Mouse (Mus musculus) gastrocnemius, postnatal 25 days (tissue): ENCODE results near the gene Accsl. TPM values are rescaled to one million over a fixed set of nuclear protein-coding genes. Genes with fewer than 3 reads are reported as not detected.

Experiments used
- DNase-seq: peaks from one replicate; pipeline ENCODE4 v3.0.0; 2022
- long read RNA-seq, 2 experiments: library from polyadenylated mRNA; stranded (forward); transcript quantifications; one replicate each; pipeline ENCODE4 v2.0.0; 2021
- total RNA-seq, 2 experiments: library from RNA; stranded (reverse); gene quantifications; 1 replicate in 1 of 2; 2 replicates in 1 of 2; pipeline ENCODE4 v1.2.3; 2021

Gene Accsl
- total RNA-seq, result not detected
- long read RNA-seq, experiment 1, result 0 reads
- long read RNA-seq, experiment 2, result 0 reads

DNA sequence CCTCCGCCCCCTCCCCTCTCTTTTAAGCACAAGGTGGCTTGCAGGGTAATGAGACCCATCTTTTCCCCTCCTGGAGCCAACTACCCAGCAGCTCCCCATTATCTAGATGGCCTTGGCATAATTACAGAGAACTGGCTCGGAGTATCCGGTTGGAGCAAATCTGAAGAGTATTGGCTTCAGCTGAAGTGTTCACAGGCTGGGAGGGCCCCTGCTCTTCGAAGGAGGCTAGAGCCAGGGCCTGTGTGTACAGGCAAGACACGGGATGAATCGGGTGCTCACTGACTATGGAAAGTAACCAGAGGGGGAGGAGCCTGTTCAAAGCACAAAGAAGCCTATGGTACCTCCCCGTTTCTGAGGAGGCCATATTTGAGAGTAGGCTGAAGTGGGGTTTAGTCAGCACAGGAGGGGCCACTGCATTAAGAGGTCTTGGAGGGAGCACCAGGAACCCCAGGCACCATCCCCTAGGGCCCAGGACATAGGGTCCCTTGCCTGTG, at the start of gene Accsl:
TSS of gene Accsl (minus strand) at position 51 of the 494 bp plus-strand sequence.
- DNase-seq, result no peak

DNA sequence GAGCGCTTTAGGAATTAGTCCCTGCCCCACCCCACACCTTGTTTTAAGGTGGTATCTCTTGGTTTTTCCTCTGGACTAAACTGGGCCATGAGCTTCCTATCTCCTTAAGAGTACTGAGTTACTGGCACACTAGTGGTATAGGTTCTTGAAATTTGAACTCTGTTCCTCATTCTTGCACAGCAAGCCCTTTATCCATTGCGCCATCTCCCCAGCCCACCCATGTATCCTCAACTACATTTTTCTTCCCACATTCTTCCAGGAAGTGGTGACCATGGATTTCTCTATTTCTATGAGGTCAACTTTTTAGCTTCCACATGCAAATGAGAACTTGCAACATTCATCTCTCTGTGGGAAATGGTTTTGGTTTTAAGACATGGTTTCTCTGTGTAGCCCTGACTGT, 44.6 kb upstream of the Accsl start:
- no peak for DNase-seq

GRCm38 (mm10) chr2:93911942-93912341, 43.0 kb upstream of the Accsl start:
- peak; percentile 53 for DNase-seq

DNA sequence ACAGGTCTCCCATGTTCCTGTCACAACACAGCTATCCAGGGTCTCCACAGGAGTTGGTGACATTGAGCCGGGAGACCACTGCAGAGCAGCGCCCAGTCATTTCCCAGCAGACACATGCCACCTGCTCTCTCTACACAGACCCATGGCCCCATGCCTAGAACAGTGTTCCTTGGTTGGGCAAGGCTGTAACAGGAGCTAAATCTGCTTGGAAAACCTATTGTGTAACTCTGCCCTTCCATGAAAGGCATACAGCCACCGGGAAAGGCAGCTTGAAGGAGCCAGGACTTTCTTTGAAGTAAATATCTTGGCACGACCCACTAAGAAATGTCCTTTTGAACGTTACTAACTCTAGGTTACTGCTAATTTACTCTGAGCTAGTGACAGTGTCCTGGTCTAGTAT, 40.8 kb upstream of the Accsl start:
- DNase-seq, result no peak

DNA sequence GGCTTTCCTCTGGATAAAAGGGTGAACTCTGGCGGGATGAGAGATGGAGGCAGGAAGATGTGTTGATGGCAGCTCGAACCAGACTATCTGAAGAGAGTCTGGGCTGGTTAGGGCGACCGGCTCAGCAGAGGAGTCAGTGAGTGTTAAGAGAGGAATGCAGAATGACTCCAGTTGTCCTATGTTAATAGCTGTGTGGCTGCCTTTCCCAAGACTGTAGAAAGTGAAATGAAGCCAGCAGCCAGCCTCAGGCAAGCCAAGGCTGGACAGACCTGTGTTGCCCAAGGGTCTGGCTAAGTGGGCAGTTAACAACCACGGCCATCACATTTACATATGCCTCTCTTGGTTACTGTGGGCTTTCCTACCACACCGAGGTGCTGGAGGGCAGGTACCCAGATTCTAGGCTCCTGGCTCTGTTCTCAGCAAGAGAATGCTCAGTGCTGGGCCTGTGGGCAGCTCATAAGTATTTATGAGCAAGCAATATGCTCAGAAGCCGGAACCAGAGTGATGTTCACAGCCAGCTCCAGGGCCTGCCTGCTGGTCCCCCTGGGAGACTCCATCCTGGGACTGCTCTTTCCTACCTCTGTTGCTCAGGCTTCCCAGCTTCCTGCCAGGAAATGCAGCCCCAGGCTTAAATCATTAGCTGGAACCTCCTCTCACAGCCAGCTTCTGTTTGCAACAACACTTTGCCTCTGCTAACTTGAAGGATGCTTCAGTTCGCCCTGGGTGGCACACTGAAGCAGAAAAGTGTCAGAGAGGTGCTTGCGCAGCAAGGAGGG, 38.8 kb upstream of the Accsl start:
- no peak for DNase-seq

GRCm38 (mm10) chr2:93906316-93906715, 37.4 kb upstream of the Accsl start:
- peak; percentile 77 for DNase-seq

DNA sequence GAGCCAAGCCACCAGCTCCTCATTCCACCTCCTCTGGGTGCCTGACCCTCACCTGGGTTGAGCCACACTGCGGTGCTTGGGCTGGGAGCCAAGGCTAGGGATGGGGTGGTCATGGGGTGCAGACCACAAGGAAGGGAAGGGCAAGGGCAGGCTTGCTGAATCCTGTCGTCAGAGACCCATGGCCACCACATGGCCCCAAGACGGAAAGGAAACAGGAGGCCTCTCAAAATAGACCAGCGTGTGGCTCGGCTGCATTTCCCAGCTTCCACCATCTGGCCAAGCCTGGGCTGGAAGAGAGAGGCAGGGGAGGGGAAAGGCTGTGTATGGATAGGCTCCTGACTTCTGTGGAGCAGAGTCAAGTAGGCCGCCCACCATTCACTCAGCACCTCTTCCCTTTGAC, 34.5 kb upstream of the Accsl start:
- DNase-seq, result no peak

GRCm38 (mm10) chr2:93902680-93903305, 33.8 kb upstream of the Accsl start:
- DNase-seq, result peak; percentile 35

DNA sequence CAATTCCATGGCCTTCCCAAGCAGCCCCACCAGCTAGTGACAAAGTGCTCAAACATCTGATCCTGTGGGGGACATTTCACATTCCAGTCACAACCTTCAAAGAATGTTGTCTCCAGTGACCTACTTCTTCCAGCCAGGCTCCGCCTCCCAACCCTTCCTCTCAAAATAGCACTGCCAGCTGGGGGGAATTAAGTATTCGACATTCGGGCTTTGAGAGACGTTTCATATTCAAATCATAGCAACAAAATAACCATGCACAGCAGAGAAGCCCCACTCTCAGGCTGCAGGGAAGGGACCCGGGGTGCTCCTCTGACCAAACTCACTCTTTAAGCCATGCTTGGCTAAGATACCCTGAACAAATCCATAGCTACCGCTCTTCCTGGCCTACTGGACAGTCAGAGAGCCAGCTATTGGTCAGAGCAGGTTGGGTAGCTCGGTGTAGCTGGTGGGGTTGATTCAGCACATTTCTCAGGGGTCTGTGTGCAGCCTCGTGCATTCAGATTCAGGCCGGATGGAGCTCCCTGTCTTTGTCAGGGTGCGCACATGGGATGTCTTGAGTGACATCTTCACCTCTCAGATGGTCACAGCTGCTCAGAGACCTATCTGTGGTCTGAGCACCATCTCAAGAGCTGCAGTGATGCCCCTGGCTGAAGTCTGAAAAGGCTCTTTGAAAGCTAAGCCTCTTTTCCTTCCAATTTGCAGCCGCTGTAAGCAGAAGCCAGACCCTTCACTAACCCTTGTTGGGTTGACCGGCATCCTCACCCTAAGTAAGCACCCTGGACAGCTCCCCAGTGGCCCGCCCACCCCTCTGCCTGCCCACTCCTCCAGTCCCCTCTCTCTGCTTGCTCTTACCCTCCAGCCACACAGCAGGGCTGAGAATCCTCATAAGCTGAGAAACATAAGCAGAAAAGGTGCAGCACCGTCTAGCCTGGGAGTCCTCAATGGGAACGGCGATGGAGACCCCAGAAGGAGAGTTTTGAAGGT, 30.7 kb upstream of the Accsl start:
- DNase-seq, result no peak

DNA sequence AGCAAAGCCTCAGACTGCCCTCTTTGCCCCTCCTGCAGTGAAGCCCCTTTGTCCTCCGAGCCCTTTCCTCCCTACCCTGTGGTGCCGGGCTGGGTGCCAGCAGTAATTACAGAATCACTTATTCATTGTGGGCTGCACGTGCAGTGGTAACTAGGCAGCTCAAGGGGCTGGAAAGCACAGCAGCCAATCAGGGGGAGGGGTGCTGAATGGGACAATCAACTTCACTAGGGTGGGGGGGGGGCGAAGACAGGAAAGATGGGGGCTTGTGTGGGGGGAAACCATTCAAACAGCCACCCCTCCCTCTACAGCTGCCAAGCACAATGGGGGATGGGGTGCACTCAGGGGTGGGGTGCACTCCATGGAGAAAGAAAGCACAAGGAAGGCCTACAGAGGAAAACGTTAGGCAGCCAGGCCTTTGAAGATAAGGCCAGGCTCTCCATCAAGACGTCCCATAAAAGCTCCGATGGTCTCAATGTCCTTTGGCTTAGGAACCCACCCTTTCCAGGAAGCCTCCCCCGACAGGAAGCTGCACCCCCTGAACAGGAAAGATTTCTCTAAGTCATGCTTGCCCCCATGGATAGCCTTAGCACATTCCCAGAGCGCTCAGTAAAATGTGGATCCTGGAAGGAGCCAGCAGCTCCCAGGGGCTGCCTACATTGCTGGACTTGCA, 22.8 kb upstream of the Accsl start:
- DNase-seq, result no peak

GRCm38 (mm10) chr2:93890143-93890542, 21.2 kb upstream of the Accsl start:
- DNase-seq, result no peak

DNA sequence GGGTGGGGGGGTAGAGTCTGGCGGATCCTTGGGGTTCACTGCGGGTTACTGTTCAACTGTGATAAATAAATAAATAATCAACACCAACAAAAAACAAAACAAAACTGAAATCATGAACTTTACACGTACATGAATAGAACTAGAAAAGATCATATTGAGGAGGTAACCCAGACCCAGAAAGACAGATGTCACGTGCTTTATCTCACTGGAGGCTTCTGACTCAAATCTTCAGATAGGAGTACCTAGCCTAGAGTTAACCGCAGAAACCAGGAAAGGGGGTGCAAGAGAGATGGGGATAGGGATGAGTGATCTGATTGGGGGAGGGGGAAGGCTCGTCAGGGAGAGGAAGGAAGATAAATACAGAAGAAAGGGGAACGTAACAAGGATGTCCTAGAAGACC, 20.1 kb upstream of the Accsl start:
- DNase-seq, result no peak

DNA sequence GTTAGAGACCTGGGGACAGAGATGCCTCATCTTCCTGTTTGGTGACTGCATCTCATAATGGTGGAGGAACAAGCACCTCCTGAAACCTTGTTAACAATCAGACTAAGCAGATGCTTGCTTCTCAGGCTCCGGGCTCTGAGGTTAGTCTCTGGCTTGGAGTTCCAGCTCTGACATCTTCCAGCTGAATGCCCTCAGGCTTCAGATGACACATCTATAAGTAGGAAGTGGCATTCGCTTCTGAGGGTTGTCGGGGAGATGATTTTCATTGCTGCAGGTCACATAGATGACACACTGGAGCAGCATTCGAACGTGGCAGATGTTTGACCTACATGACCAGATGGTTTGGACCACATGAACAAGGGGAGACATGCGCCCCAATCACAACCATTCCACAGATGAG, 19.4 kb upstream of the Accsl start:
- no peak for DNase-seq

DNA sequence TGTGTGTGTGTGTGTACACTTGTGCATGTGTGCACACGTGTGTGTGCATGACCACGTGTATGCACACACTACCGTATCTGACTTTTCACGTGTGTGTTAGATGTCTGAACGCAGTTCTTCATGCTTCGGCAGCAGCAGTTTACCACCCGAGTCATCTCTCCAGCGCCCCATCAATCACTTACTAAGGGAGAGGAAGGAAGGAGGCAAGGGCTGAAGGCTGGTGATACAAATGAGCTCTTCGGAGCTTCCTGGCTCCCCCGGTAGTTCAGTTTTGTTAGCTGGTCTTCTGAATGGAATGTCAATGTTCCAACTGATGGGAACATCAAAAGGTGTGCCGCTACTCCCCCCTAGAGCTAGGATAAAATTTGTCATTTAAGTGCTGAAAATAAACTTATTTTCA, 18.3 kb upstream of the Accsl start:
- no peak for DNase-seq

GRCm38 (mm10) chr2:93886013-93886794, 17.2 kb upstream of the Accsl start:
- no peak for DNase-seq

DNA sequence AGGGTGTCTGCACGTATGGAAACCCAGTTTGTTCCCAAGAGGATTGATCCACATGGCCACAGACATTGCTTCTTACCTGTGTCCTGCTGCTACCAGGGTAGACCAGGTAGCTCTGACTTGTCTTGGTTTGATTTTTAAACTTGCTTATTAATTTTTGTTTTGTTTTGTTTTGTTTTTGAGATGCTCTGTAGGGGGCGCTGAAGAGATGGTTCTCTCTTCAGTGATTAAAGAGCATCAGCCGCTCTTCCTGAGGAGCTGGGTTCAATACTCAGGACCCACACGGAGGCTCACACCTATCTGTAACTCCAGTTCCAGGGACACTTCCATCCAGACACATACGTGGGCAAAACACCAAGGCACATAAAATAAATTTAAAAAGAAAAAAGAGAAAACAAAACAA, 14.1 kb upstream of the Accsl start:
- DNase-seq, result no peak

DNA sequence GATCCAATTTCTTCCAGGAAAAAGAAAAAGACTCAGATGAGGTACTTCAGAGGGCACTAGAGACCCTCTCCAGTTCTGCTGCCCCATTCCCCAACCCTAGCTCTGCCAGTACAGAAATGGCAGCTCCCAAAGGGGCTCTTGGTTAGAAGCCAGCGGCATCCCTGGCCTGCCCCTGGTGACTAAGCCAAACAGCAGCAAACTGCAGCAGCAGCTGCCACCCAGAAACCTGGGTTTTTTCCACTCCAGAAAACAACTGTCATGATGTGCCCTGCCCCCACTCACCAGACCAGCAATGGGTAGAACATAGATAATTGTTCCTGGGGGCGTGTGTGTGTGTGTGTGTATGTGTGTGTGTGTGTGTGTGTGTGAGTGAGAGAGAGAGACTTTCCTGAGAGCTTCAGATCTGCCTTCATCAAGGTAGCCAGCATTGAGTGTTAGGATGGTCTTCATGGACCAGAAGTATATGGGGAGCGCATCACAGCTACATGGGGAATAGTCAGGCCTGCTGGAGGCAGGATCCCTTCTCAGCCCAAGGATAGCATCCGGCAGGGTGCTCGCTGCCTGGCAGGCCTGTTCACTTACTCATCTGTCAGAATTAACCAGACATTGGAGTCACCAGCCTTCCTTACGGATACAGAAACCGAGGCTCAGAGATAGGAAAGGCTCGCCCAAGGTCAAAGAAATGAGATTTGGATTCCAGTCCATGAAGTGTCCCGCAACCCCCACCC, 12.8 kb upstream of the Accsl start:
- DNase-seq, result no peak

- DNase-seq, result no peak
Measured at GRCm38 (mm10) chr2:93880981-93881380, 12.0 kb upstream of the Accsl start.

DNA sequence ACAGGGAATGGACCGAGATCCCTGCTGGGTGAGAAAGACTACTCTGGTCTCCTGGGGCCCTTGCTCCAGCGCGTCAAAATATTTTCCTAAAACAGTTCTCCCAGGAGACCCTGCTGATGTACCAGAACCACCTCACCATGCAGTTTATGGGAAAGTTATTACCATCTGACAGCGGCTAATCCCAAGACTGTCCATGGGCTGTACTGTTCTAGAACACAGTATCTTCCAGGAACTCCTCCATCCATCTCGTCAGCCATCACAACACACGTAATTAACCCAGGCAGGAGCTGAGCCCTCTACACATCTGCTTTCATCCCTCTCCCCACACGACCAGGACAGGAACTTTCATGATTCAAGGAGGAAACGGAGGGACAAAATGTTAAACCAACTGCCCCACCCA, 11.5 kb upstream of the Accsl start:
- DNase-seq, result no peak

- DNase-seq, result peak; percentile 23
Measured at GRCm38 (mm10) chr2:93877005-93877404, 8.0 kb upstream of the Accsl start.
